Mouse (Mus musculus) G1E (cell line): ENCODE measurements at regions not wholly inside any gene's neighbourhood (a gene's known extent, or its start where the extent isn't known, plus 50 kb on each side); places are given as distances from the start of the nearest gene placed in this dataset.

Experiments
- ATAC-seq: 2 replicates; pipeline ENCODE4 v1.8.0; 2016; ENCODE audit warnings: mild to moderate bottlenecking; ENCODE audit not compliant: insufficient number of reproducible peaks, poor library complexity, low FRiP score, severe bottlenecking; ENCODE audit errors: extremely low read depth
- DNase-seq: peaks from one replicate; pipeline ENCODE4 v3.0.0; 2012; ENCODE audit warnings: low spot score
- H3K27me3 ChIP-seq: 2 replicates; pipeline ENCODE4 v1.6.1; 2012; ENCODE audit warnings: mild to moderate bottlenecking, low read length, inconsistent platforms; ENCODE audit not compliant: insufficient read depth
- H3K36me3 ChIP-seq: replicated peaks from 2 replicates; pipeline ENCODE3; 2012; ENCODE audit warnings: mild to moderate bottlenecking, inconsistent platforms
- H3K4me1 ChIP-seq: 2 replicates; pipeline ENCODE4 v1.6.1; 2012; ENCODE audit warnings: low read depth, low read length, inconsistent platforms, mixed read lengths; ENCODE audit not compliant: insufficient read depth
- H3K4me3 ChIP-seq: 2 replicates; pipeline ENCODE4 v1.5.1; 2012; ENCODE audit warnings: low read depth, mild to moderate bottlenecking, inconsistent platforms, low read length, moderate library complexity, mixed read lengths
- H3K9me3 ChIP-seq: replicated peaks from 2 replicates; pipeline ENCODE4 v1.6.1; 2012; ENCODE audit warnings: inconsistent platforms
- CTCF ChIP-seq: IDR thresholded peaks from 2 replicates; pipeline ENCODE4 v1.5.1; 2012; ENCODE audit warnings: low read depth, low read length, inconsistent platforms, mixed read lengths
- GATA1 ChIP-seq: IDR thresholded peaks from 2 replicates; pipeline ENCODE4 v1.6.1; 2012; ENCODE audit warnings: borderline replicate concordance, low read length, inconsistent platforms, mixed read lengths
- GATA2 ChIP-seq: IDR thresholded peaks from 2 replicates; pipeline ENCODE4 v1.6.1; 2012; ENCODE audit warnings: low read depth, low read length, inconsistent platforms, borderline replicate concordance
- POLR2AphosphoS5 ChIP-seq: IDR thresholded peaks from 2 replicates; pipeline ENCODE4 v1.6.1; 2012; ENCODE audit warnings: low read depth, low read length, inconsistent platforms; ENCODE audit not compliant: insufficient replicate concordance
- TAL1 ChIP-seq: conservative IDR thresholded peaks from 2 replicates; pipeline ENCODE4 v1.6.1; 2012; ENCODE audit warnings: low read depth, low read length, inconsistent platforms, mixed read lengths

- H3K36me3 ChIP-seq = no peaks in the 10 kb centered on the region
- DNase-seq (no peak), ATAC-seq (no peak)
- H3K9me3 ChIP-seq = no peaks in the 10 kb centered on the region
- no peak for TF ChIP-seq GATA1
- TF ChIP-seq CTCF = no peak
- TF ChIP-seq POLR2AphosphoS5 = no peak
- TF ChIP-seq GATA2 = no peak
- no peak for TF ChIP-seq TAL1
- no peaks in the 10 kb centered on the region for H3K4me1 ChIP-seq
- no peaks in the 10 kb centered on the region for H3K27me3 ChIP-seq
- H3K4me3 ChIP-seq = no peak overlapping the region
Measured at GRCm38 (mm10) chr4:124073646-124074045, 155.8 kb upstream of the 4930535I16Rik start.

- no peaks in the 10 kb centered on the region for H3K9me3 ChIP-seq
- no peak for ATAC-seq
- H3K4me3 ChIP-seq = no peak overlapping the region
- H3K4me1 ChIP-seq = no peaks in the 10 kb centered on the region
- DNase-seq = no peak
- no peaks in the 10 kb centered on the region; the same call in 1 of the 2 replicates for H3K27me3 ChIP-seq
- no peak for TF ChIP-seq GATA2
- TF ChIP-seq CTCF = no peak
- TF ChIP-seq POLR2AphosphoS5 = no peak
- no peak for TF ChIP-seq GATA1
- no peak for TF ChIP-seq TAL1
- no peaks in the 10 kb centered on the region for H3K36me3 ChIP-seq
Measured at GRCm38 (mm10) chr4:124064601-124065000, 146.8 kb upstream of the 4930535I16Rik start.

GRCm38 (mm10) chr4:124063269-124064100 lies 145.7 kb upstream of the 4930535I16Rik start:
- Histone ChIP-seq H3K4me1 (no peaks in the 10 kb centered on the region), H3K4me3 (no peak overlapping the region), H3K27me3 (no peaks in the 10 kb centered on the region; the same call in 1 of the 2 replicates), H3K36me3 (no peaks in the 10 kb centered on the region), H3K9me3 (no peaks in the 10 kb centered on the region)
- DNase-seq (no peak), ATAC-seq (no peak)
- TF ChIP-seq TAL1 (no peak), GATA2 (no peak), CTCF (no peak), GATA1 (no peak), POLR2AphosphoS5 (no peak)

GRCm38 (mm10) chr4:124057607-124058006 lies 139.8 kb upstream of the 4930535I16Rik start:
- H3K4me3 ChIP-seq = no peak overlapping the region
- TF ChIP-seq CTCF (no peak), GATA2 (no peak), POLR2AphosphoS5 (no peak), TAL1 (no peak), GATA1 (no peak)
- no peaks in the 10 kb centered on the region for H3K4me1 ChIP-seq

GRCm38 (mm10) chr4:124054240-124054760 lies 136.5 kb upstream of the 4930535I16Rik start:
- TF ChIP-seq TAL1 (no peak), GATA2 (no peak), CTCF (no peak), GATA1 (no peak), POLR2AphosphoS5 (no peak)
- DNase-seq (no peak), ATAC-seq (no peak)
- no peaks in the 10 kb centered on the region for H3K4me1 ChIP-seq
- no peaks in the 10 kb centered on the region for H3K36me3 ChIP-seq
- no peaks in the 10 kb centered on the region for H3K27me3 ChIP-seq
- H3K4me3 ChIP-seq = no peak overlapping the region
- no peaks in the 10 kb centered on the region for H3K9me3 ChIP-seq

More at GRCm38 (mm10) chr4:124057607-124058006, 139.8 kb upstream of the 4930535I16Rik start:
- Histone ChIP-seq H3K9me3 (no peaks in the 10 kb centered on the region), H3K36me3 (no peaks in the 10 kb centered on the region), H3K27me3 (no peaks in the 10 kb centered on the region; the same call in 1 of the 2 replicates)
- DNase-seq (no peak), ATAC-seq (no peak)

GRCm38 (mm10) chr4:124053340-124054038 lies 135.7 kb upstream of the 4930535I16Rik start:
- no peak for TF ChIP-seq GATA1
- Histone ChIP-seq H3K36me3 (no peaks in the 10 kb centered on the region), H3K4me3 (no peak overlapping the region), H3K27me3 (no peaks in the 10 kb centered on the region), H3K4me1 (no peaks in the 10 kb centered on the region), H3K9me3 (no peaks in the 10 kb centered on the region)
- DNase-seq (no peak), ATAC-seq (no peak)

GRCm38 (mm10) chr4:124052387-124052786 lies 134.6 kb upstream of the 4930535I16Rik start:
- Histone ChIP-seq H3K4me1 (no peaks in the 10 kb centered on the region), H3K27me3 (no peaks in the 10 kb centered on the region), H3K4me3 (no peak overlapping the region), H3K36me3 (no peaks in the 10 kb centered on the region), H3K9me3 (no peaks in the 10 kb centered on the region)
- TF ChIP-seq POLR2AphosphoS5 = no peak
- no peak for TF ChIP-seq CTCF
- no peak for TF ChIP-seq GATA1
- no peak for TF ChIP-seq TAL1
- TF ChIP-seq GATA2 = no peak
- ATAC-seq (no peak), DNase-seq (no peak)
